Mouse (Mus musculus) myocyte (in vitro differentiated cells): Measurements from ENCODE around the gene Rnf115.

ENCODE experiments used
- CEBPB ChIP-seq: IDR thresholded peaks from 2 replicates; pipeline ENCODE4 v1.6.1; 2011; ENCODE audit warnings: mild to moderate bottlenecking, moderate library complexity; ENCODE audit not compliant: poor library complexity, insufficient read depth, severe bottlenecking
- MAX ChIP-seq: IDR thresholded peaks from one replicate; pipeline ENCODE4 v1.6.1; 2011; ENCODE audit warnings: low read depth, mild to moderate bottlenecking, control low read depth
- MYOD1 ChIP-seq, 3 experiments: IDR thresholded peaks; one replicate each; pipeline ENCODE4 v1.6.1; 2011; ENCODE audit warnings: control low read depth in 2 of 3, low read depth in 2 of 3, mild to moderate bottlenecking in 2 of 3, moderate library complexity in 1 of 3; ENCODE audit not compliant: insufficient read length in 2 of 3, control insufficient read depth in 1 of 3
- POLR2A ChIP-seq: IDR thresholded peaks from one replicate; pipeline ENCODE4 v1.6.1; 2011; ENCODE audit warnings: low read depth, mild to moderate bottlenecking, control low read depth, moderate library complexity; ENCODE audit not compliant: insufficient read length
- POLR2AphosphoS2 ChIP-seq: IDR thresholded peaks from one replicate; pipeline ENCODE4 v1.6.1; 2011; ENCODE audit warnings: low read depth, control low read depth; ENCODE audit not compliant: insufficient read length
- TCF3 ChIP-seq: IDR thresholded peaks from one replicate; pipeline ENCODE4 v1.6.1; 2011; ENCODE audit warnings: low read depth, control low read depth; ENCODE audit not compliant: insufficient read length
- USF1 ChIP-seq: IDR thresholded peaks from one replicate; pipeline ENCODE4 v1.6.1; 2011; ENCODE audit warnings: low read depth, mild to moderate bottlenecking, control low read depth, moderate library complexity

GRCm38 (mm10) chr3:96828308-96828864, 100.9 kb downstream of the Rnf115 start:
- TF ChIP-seq POLR2A (no peak), MYOD1 (IDR thresholded peaks at IDR 0.05; ENCODE audit: control insufficient read depth in 1 of 3, insufficient read length in 2 of 3, low read depth in 2 of 3) (no peak), POLR2AphosphoS2 (no peak), MAX (no peak), TCF3 (no peak), USF1 (no peak), CEBPB (no peak)
